Mouse (Mus musculus): ENCODE results near the gene Smdt1. TPM values are rescaled to one million over a fixed set of nuclear protein-coding genes. Genes with fewer than 3 reads are reported as not detected.

Gene Smdt1
- polyA plus RNA-seq, 1 experiment from 2014 or later = 301 TPM

DNA sequence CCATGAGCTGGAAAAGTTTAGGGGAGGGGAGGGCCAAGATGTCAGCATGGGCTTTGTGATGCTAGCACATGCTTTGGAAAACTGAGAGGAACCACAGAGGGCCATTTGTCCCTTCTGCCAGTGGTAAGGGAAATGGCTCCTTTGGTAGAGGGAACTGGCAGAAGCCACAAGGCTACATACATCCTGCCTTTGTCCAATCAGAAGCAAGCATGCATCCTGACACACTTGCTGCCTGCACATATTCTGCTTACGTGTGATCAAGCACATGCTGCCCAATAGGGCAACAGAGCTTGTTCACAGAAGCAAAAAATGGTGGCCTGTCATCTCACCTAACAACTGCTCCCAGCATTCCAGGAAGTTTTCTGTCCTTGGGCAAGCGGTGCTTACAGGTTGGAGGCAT, 13.4 kb upstream of the Smdt1 start:
- Histone ChIP-seq H3K27ac (no peak overlapping the region), H3K36me3 (0 out of 2 replicates have a peak, but pooled peaks cover 4% of the 10 kb centered on the region), H3K9ac (no peak overlapping the region), H3K9me3 (no peaks in the 10 kb centered on the region), H3K4me2 (no peak overlapping the region), H3K4me1 (peaks cover 6% of the 10 kb centered on the region; the same call in 1 of the 2 replicates), H3K4me3 (replicated peaks) (no peak overlapping the region), H3K27me3 (replicated peaks) (no peaks in the 10 kb centered on the region)
- no peak for ATAC-seq (ENCODE audit: insufficient read depth, low FRiP score, low read depth)
- 66% methylated on average over 2 of the region's 2 CpGs for WGBS

GRCm38 (mm10) chr15:82335194-82335593, 3.6 kb upstream of the Smdt1 start:
- Histone ChIP-seq H3K36me3 (0 out of 2 replicates have a peak, but pooled peaks cover 11% of the 10 kb centered on the region), H3K27me3 (replicated peaks) (no peaks in the 10 kb centered on the region), H3K4me1 (peaks cover 19% of the 10 kb centered on the region), H3K4me2 (no peak overlapping the region), H3K9ac (no peak overlapping the region), H3K27ac (no peak overlapping the region), H3K9me3 (no peaks in the 10 kb centered on the region), H3K4me3 (replicated peaks) (no peak overlapping the region)
- 98% methylated on average over 4 of the region's 4 CpGs for WGBS
- no peak for ATAC-seq (ENCODE audit: insufficient read depth, low FRiP score, low read depth)

DNA sequence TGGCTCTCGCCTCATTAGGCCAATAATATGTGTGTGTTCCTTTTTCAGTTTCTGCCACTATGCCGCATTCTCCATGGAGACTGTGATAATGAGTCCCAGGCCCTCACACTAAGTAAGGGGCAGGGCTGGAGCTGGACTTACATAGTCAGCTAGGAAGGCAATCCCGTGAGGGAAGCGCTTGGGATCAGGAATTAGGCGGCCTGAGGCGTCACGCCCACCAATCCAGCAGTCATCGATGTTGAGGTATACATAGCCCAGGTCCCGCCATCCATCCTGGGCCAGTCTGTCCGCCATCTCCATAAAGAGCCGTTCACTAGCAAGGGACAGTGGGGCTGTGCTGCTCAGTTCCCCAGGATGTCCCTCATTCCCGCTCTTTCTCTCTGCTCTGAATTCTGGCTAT, 2.1 kb upstream of the Smdt1 start:
- H3K4me1 ChIP-seq = peaks cover 30% of the 10 kb centered on the region
- H3K36me3 ChIP-seq = 0 out of 2 replicates have a peak, but pooled peaks cover 4% of the 10 kb centered on the region
- H3K4me3 ChIP-seq (replicated peaks) = no peak overlapping the region
- ATAC-seq (ENCODE audit: insufficient read depth, low FRiP score, low read depth) = no peak
- no peak overlapping the region for H3K4me2 ChIP-seq
- H3K27ac ChIP-seq = no peak overlapping the region
- WGBS = 89% methylated on average over 12 of the region's 12 CpGs
- no peak overlapping the region for H3K9ac ChIP-seq
- H3K27me3 ChIP-seq (replicated peaks) = no peaks in the 10 kb centered on the region
- H3K9me3 ChIP-seq = no peaks in the 10 kb centered on the region

GRCm38 (mm10) chr15:82337875-82338274, 884 bp upstream of the Smdt1 start:
- Histone ChIP-seq H3K4me2 (peak overlapping the region; percentile 67), H3K9me3 (no peaks in the 10 kb centered on the region), H3K4me3 (replicated peaks) (peak overlapping the region; percentile 65), H3K4me1 (peaks cover 38% of the 10 kb centered on the region), H3K27ac (peak overlapping the region; percentile 70; the same call in 1 of the 2 replicates), H3K27me3 (replicated peaks) (no peaks in the 10 kb centered on the region), H3K36me3 (0 out of 2 replicates have a peak, but pooled peaks cover 3% of the 10 kb centered on the region), H3K9ac (peak overlapping the region; percentile 53)
- WGBS = 12% methylated on average over 4 of the region's 4 CpGs
- no peak for ATAC-seq (ENCODE audit: insufficient read depth, low FRiP score, low read depth)

DNA sequence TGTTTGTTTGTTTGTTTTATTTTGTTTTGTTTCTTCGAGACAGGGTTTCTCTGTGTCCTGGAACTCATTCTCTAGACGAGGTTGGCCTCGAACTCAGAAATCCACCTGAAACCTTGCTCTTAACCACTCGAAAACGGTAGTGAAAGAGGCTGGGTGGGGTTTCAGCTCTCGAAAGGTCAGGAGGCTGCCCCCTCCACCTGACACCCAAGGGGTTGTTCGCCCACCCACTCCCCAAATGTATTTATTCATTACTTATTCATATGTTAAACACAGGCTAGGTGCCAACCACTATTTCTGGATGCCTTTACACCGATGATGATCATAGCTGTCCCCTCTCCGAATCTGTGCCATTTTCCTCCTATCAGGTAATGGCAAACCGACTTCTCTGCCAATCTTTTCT, 391 bp downstream of the Smdt1 start:
- Histone ChIP-seq H3K4me1 (peaks cover 38% of the 10 kb centered on the region), H3K27me3 (replicated peaks) (no peaks in the 10 kb centered on the region), H3K27ac (peak overlapping the region; percentile 88; the same call in 1 of the 2 replicates), H3K4me2 (peak overlapping the region; percentile 67), H3K4me3 (replicated peaks) (peak overlapping the region; percentile 65), H3K36me3 (0 out of 2 replicates have a peak, but pooled peaks cover 8% of the 10 kb centered on the region), H3K9ac (0 out of 2 replicates have a peak overlapping the region, but pooled peaks have one; percentile 53), H3K9me3 (no peaks in the 10 kb centered on the region)
- no peak for ATAC-seq (ENCODE audit: insufficient read depth, low FRiP score, low read depth)
- 53% methylated on average over 10 of the region's 10 CpGs for WGBS

GRCm38 (mm10) chr15:82339634-82340254, 985 bp downstream of the Smdt1 start:
- Histone ChIP-seq H3K9me3 (no peaks in the 10 kb centered on the region), H3K27me3 (replicated peaks) (no peaks in the 10 kb centered on the region), H3K4me1 (peaks cover 38% of the 10 kb centered on the region), H3K27ac (peak overlapping the region; percentile 88), H3K4me3 (replicated peaks) (no peak overlapping the region), H3K36me3 (0 out of 2 replicates have a peak, but pooled peaks cover 8% of the 10 kb centered on the region), H3K4me2 (peak overlapping the region; percentile 83; the same call in 1 of the 2 replicates), H3K9ac (no peak overlapping the region)
- no peak for ATAC-seq (ENCODE audit: insufficient read depth, low FRiP score, low read depth)
- WGBS = 62% methylated on average over 8 of the region's 8 CpGs

GRCm38 (mm10) chr15:82340414-82341035, 1.8 kb downstream of the Smdt1 start:
- Histone ChIP-seq H3K27ac (peak overlapping the region; percentile 88), H3K27me3 (replicated peaks) (no peaks in the 10 kb centered on the region), H3K4me1 (peaks cover 38% of the 10 kb centered on the region), H3K4me3 (replicated peaks) (peak overlapping the region; percentile 59), H3K4me2 (peak overlapping the region; percentile 83), H3K36me3 (0 out of 2 replicates have a peak, but pooled peaks cover 8% of the 10 kb centered on the region), H3K9me3 (no peaks in the 10 kb centered on the region), H3K9ac (peak overlapping the region; percentile 53)
- no peak for ATAC-seq (ENCODE audit: insufficient read depth, low FRiP score, low read depth)
- WGBS = 27% methylated on average over 21 of the region's 21 CpGs

DNA sequence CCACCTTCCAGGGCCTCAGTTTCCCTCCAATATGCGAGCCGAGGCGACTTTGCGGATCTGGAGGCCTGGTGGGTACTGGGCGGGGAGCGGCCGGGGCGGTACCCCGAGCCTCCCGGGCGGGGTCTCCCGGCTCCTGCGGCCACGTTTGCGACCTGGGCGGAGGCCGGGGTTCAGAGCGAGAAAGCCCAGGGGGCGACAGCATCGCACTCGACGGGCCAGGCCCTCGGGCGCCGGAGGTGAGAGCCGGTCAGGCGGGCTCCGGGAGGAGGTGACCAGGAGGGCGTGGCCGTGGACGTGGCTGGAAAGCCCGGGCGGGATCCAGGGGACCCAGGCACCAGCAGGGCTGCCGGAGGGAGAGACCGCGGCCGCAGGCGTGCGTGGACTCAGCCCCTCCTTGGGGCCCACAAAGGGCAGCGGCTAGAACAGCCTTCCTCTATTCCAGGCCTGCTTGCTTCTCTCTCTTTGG, 2.3 kb downstream of the Smdt1 start:
- peak overlapping the region; percentile 88 for H3K27ac ChIP-seq
- H3K27me3 ChIP-seq (replicated peaks) = no peaks in the 10 kb centered on the region
- peak overlapping the region; percentile 53 for H3K9ac ChIP-seq
- no peaks in the 10 kb centered on the region for H3K9me3 ChIP-seq
- H3K4me1 ChIP-seq = peaks cover 38% of the 10 kb centered on the region
- ATAC-seq (ENCODE audit: insufficient read depth, low FRiP score, low read depth) = peak; percentile 11; the same call in 1 of the 2 replicates
- H3K36me3 ChIP-seq = 0 out of 2 replicates have a peak, but pooled peaks cover 8% of the 10 kb centered on the region
- H3K4me3 ChIP-seq (replicated peaks) = peak overlapping the region; percentile 59
- WGBS = 1% methylated on average over 39 of the region's 40 CpGs
- peak overlapping the region; percentile 83 for H3K4me2 ChIP-seq

GRCm38 (mm10) chr15:82341675-82342542, 3.1 kb downstream of the Smdt1 start:
- 46% methylated on average over 15 of the region's 15 CpGs for WGBS
- Histone ChIP-seq H3K4me1 (peaks cover 40% of the 10 kb centered on the region), H3K36me3 (0 out of 2 replicates have a peak, but pooled peaks cover 4% of the 10 kb centered on the region), H3K4me3 (replicated peaks) (peak overlapping the region; percentile 59), H3K27ac (peak overlapping the region; percentile 88), H3K4me2 (peak overlapping the region; percentile 83), H3K27me3 (replicated peaks) (no peaks in the 10 kb centered on the region), H3K9me3 (no peaks in the 10 kb centered on the region), H3K9ac (peak overlapping the region; percentile 53; the same call in 1 of the 2 replicates)
- ATAC-seq (ENCODE audit: insufficient read depth, low FRiP score, low read depth) = peak; percentile 15; the same call in 1 of the 2 replicates

- no peak overlapping the region for H3K9ac ChIP-seq
- no peak for ATAC-seq (ENCODE audit: insufficient read depth, low FRiP score, low read depth)
- no peaks in the 10 kb centered on the region for H3K9me3 ChIP-seq
- peak overlapping the region; percentile 83 for H3K4me2 ChIP-seq
- 74% methylated on average over 5 of the region's 5 CpGs for WGBS
- no peak overlapping the region for H3K4me3 ChIP-seq (replicated peaks)
- 0 out of 2 replicates have a peak, but pooled peaks cover 4% of the 10 kb centered on the region for H3K36me3 ChIP-seq
- peak overlapping the region; percentile 88 for H3K27ac ChIP-seq
- H3K4me1 ChIP-seq = peaks cover 42% of the 10 kb centered on the region
- H3K27me3 ChIP-seq (replicated peaks) = no peaks in the 10 kb centered on the region
Observed at GRCm38 (mm10) chr15:82342543-82342935, 3.8 kb downstream of the Smdt1 start.
